Mouse (Mus musculus): Measurements from ENCODE around the gene Bid.
A peak's percentile ranks its signal among the peaks of the same experiment; 100 is the strongest.

The Bid gene

GRCm38 (mm10) chr6:120916074-120916971, at the start of gene Bid:
Gene Bid, minus strand, starts transcription at chr6:120916853.
- DNase-seq (ENCODE audit: low read depth): peak; percentile 75

- DNase-seq (ENCODE audit: low read depth): no peak
Observed at GRCm38 (mm10) chr6:120965814-120966213, 49.2 kb upstream of the Bid start.

- DNase-seq (ENCODE audit: low read depth): no peak
Observed at GRCm38 (mm10) chr6:120964179-120964578, 47.5 kb upstream of the Bid start.

GRCm38 (mm10) chr6:120960338-120961030, 43.8 kb upstream of the Bid start:
- no peak for DNase-seq (ENCODE audit: low read depth)

- DNase-seq (ENCODE audit: low read depth): peak; percentile 37
Observed at GRCm38 (mm10) chr6:120957331-120957730, 40.7 kb upstream of the Bid start.

- DNase-seq (ENCODE audit: low read depth): peak; percentile 91
Observed at GRCm38 (mm10) chr6:120956259-120957161, 39.9 kb upstream of the Bid start.

- DNase-seq (ENCODE audit: low read depth): no peak
Observed at GRCm38 (mm10) chr6:120955215-120955614, 38.6 kb upstream of the Bid start.

GRCm38 (mm10) chr6:120954241-120954640, 37.6 kb upstream of the Bid start:
- no peak for DNase-seq (ENCODE audit: low read depth)

- DNase-seq (ENCODE audit: low read depth): no peak
Observed at GRCm38 (mm10) chr6:120952475-120952874, 35.8 kb upstream of the Bid start.

- DNase-seq (ENCODE audit: low read depth): no peak
Observed at GRCm38 (mm10) chr6:120951311-120951710, 34.7 kb upstream of the Bid start.

GRCm38 (mm10) chr6:120945510-120945909, 28.9 kb upstream of the Bid start:
- DNase-seq (ENCODE audit: low read depth): no peak

GRCm38 (mm10) chr6:120943964-120944363, 27.3 kb upstream of the Bid start:
- DNase-seq (ENCODE audit: low read depth): no peak

GRCm38 (mm10) chr6:120943551-120943950, 26.9 kb upstream of the Bid start:
- no peak for DNase-seq (ENCODE audit: low read depth)

GRCm38 (mm10) chr6:120943079-120943478, 26.4 kb upstream of the Bid start:
- DNase-seq (ENCODE audit: low read depth): no peak

GRCm38 (mm10) chr6:120941575-120941974, 24.9 kb upstream of the Bid start:
- no peak for DNase-seq (ENCODE audit: low read depth)

GRCm38 (mm10) chr6:120941084-120941481, 24.4 kb upstream of the Bid start:
- no peak for DNase-seq (ENCODE audit: low read depth)

- no peak for DNase-seq (ENCODE audit: low read depth)
Observed at GRCm38 (mm10) chr6:120940446-120941083, 23.9 kb upstream of the Bid start.

- DNase-seq (ENCODE audit: low read depth): no peak
Observed at GRCm38 (mm10) chr6:120939783-120940182, 23.1 kb upstream of the Bid start.

- DNase-seq (ENCODE audit: low read depth): no peak
Observed at GRCm38 (mm10) chr6:120938763-120939450, 22.3 kb upstream of the Bid start.

- no peak for DNase-seq (ENCODE audit: low read depth)
Observed at GRCm38 (mm10) chr6:120937999-120938608, 21.5 kb upstream of the Bid start.
